Mouse (Mus musculus) ES-E14 (cell line): ENCODE measurements at regions not wholly inside any gene's neighbourhood (a gene's known extent, or its start where the extent isn't known, plus 50 kb on each side); places are given as distances from the start of the nearest gene placed in this dataset.

ENCODE experiments used
- DNase-seq: peaks from one replicate; pipeline ENCODE4 v3.0.0-alpha.2; 2013; ENCODE audit warnings: low read depth, low spot score
- H3K27ac ChIP-seq: 2 replicates; pipeline ENCODE4 v1.5.1; 2012; ENCODE audit warnings: low read depth, mild to moderate bottlenecking, low read length, moderate library complexity, mixed read lengths; ENCODE audit not compliant: poor library complexity, insufficient read depth, severe bottlenecking
- H3K36me3 ChIP-seq: 2 replicates; pipeline ENCODE4 v1.6.1; 2012; ENCODE audit warnings: mild to moderate bottlenecking, low read length, moderate library complexity, mixed read lengths; ENCODE audit not compliant: control insufficient read depth, poor library complexity, insufficient read depth, severe bottlenecking
- H3K4me1 ChIP-seq, 2 experiments: fragments of 150-350 bp in 1 of 2; sonication (generic) in 1 of 2; 2 replicates each; pipeline ENCODE4 v1.6.1; 2012; ENCODE audit warnings: low read length in 2 of 2, mild to moderate bottlenecking in 1 of 2, mixed read lengths in 1 of 2; ENCODE audit not compliant: control insufficient read depth in 2 of 2, insufficient read depth in 2 of 2, poor library complexity in 1 of 2
- H3K4me3 ChIP-seq, 2 experiments: fragments of 150-350 bp in 1 of 2; sonication (generic) in 1 of 2; 2 replicates each; pipeline ENCODE4 v1.5.1; 2012; ENCODE audit warnings: low read length in 2 of 2, low read depth in 1 of 2, mild to moderate bottlenecking in 1 of 2, mixed read lengths in 1 of 2; ENCODE audit not compliant: insufficient read depth in 1 of 2, poor library complexity in 1 of 2, severe bottlenecking in 1 of 2
- H3K9ac ChIP-seq: 2 replicates; pipeline ENCODE4 v1.6.1; 2012; ENCODE audit warnings: low read depth, mild to moderate bottlenecking, low read length, mixed read lengths; ENCODE audit not compliant: poor library complexity, insufficient read depth, severe bottlenecking
- H3K9me3 ChIP-seq: fragments of 150-350 bp; sonication (generic); 2 replicates; pipeline ENCODE4 v1.6.1; 2012; ENCODE audit warnings: low read depth, mild to moderate bottlenecking, low read length; ENCODE audit not compliant: control insufficient read depth, insufficient read depth
- CHD2 ChIP-seq: IDR thresholded peaks from 2 replicates; pipeline ENCODE4 v1.6.1; 2014; ENCODE audit warnings: mild to moderate bottlenecking, low read depth, low read length, inconsistent platforms
- HCFC1 ChIP-seq: IDR thresholded peaks from 2 replicates; pipeline ENCODE4 v1.6.1; 2012; ENCODE audit warnings: low read length, inconsistent platforms, borderline replicate concordance; ENCODE audit not compliant: insufficient read depth
- MAFK ChIP-seq: IDR thresholded peaks from 2 replicates; pipeline ENCODE4 v1.6.1; 2014; ENCODE audit warnings: mild to moderate bottlenecking, low read depth, low read length, inconsistent platforms; ENCODE audit not compliant: insufficient read depth
- ZC3H11A ChIP-seq: IDR thresholded peaks from 2 replicates; pipeline ENCODE4 v1.6.1; 2012; ENCODE audit warnings: low read depth, mild to moderate bottlenecking, inconsistent platforms, low read length, borderline replicate concordance
- ZNF384 ChIP-seq: IDR thresholded peaks from 2 replicates; pipeline ENCODE4 v1.6.1; 2012; ENCODE audit warnings: low read depth, low read length, inconsistent platforms
- in situ Hi-C, 2 experiments: fragments of 600-800 bp; cut with MboI; formaldehyde crosslinking; loops; one replicate each; pipeline ENCODE4 v1.15.1; 2025; ENCODE audit warnings: low sequenced_read_pairs in 2 of 2, inconsistent platforms in 1 of 2; ENCODE audit not compliant: unreplicated experiment in 2 of 2

GRCm38 (mm10) chr15:93144899-93145298 lies 130.1 kb downstream of the Gxylt1 start:
- Histone ChIP-seq H3K27ac (no peak overlapping the region), H3K9me3 (no peaks in the 10 kb centered on the region), H3K36me3 (no peaks in the 10 kb centered on the region), H3K9ac (no peak overlapping the region), H3K4me3 (no peak overlapping the region), H3K4me1 (no peaks in the 10 kb centered on the region)
- DNase-seq = no peak
- in situ Hi-C loops = no loop called here
- TF ChIP-seq ZNF384 (no peak), HCFC1 (no peak), ZC3H11A (no peak), CHD2 (no peak), MAFK (no peak)

GRCm38 (mm10) chr15:93144264-93144663 lies 130.7 kb downstream of the Gxylt1 start:
- no peaks in the 10 kb centered on the region for H3K4me1 ChIP-seq
- H3K27ac ChIP-seq = no peak overlapping the region
- H3K9me3 ChIP-seq = no peaks in the 10 kb centered on the region
- DNase-seq = no peak
- in situ Hi-C loops = no loop called here
- no peaks in the 10 kb centered on the region for H3K36me3 ChIP-seq
- H3K9ac ChIP-seq = no peak overlapping the region
- TF ChIP-seq ZC3H11A (no peak), ZNF384 (peak; percentile 83), MAFK (no peak), HCFC1 (no peak), CHD2 (no peak)
- no peak overlapping the region for H3K4me3 ChIP-seq

GRCm38 (mm10) chr15:93133379-93133778 lies 141.6 kb downstream of the Gxylt1 start:
- DNase-seq = no peak
- in situ Hi-C loops = no loop called here
- peak overlapping the region in 1 of 2 experiments; percentile 53; a peak in 3 of 4 replicates for H3K4me3 ChIP-seq
- H3K9ac ChIP-seq = peak overlapping the region; percentile 22; the same call in 1 of the 2 replicates
- no peak overlapping the region for H3K27ac ChIP-seq
- TF ChIP-seq CHD2 = no peak
- TF ChIP-seq ZC3H11A = no peak
- no peak for TF ChIP-seq ZNF384
- no peak for TF ChIP-seq HCFC1
- H3K36me3 ChIP-seq = no peaks in the 10 kb centered on the region
- no peaks in the 10 kb centered on the region for H3K4me1 ChIP-seq
- no peaks in the 10 kb centered on the region for H3K9me3 ChIP-seq

- Histone ChIP-seq H3K27ac (no peak overlapping the region), H3K4me3 (no peak overlapping the region), H3K4me1 (no peaks in the 10 kb centered on the region), H3K9me3 (no peaks in the 10 kb centered on the region), H3K36me3 (no peaks in the 10 kb centered on the region), H3K9ac (no peak overlapping the region)
- in situ Hi-C loops = no loop called here
- no peak for DNase-seq
- TF ChIP-seq MAFK = no peak
- TF ChIP-seq ZNF384 = no peak
- no peak for TF ChIP-seq ZC3H11A
- TF ChIP-seq HCFC1 = no peak
- no peak for TF ChIP-seq CHD2
Measured at GRCm38 (mm10) chr15:93131056-93131455, 143.9 kb downstream of the Gxylt1 start.

- Histone ChIP-seq H3K36me3 (no peaks in the 10 kb centered on the region), H3K27ac (no peak overlapping the region; the same call in 1 of the 2 replicates), H3K4me3 (no peak overlapping the region), H3K9me3 (no peaks in the 10 kb centered on the region), H3K9ac (no peak overlapping the region), H3K4me1 (no peaks in the 10 kb centered on the region)
- in situ Hi-C loops = no loop called here
- no peak for TF ChIP-seq HCFC1
- no peak for TF ChIP-seq MAFK
- TF ChIP-seq ZNF384 = no peak
- TF ChIP-seq CHD2 = no peak
- TF ChIP-seq ZC3H11A = no peak
- DNase-seq = no peak
Measured at GRCm38 (mm10) chr15:93125261-93125660, 149.7 kb downstream of the Gxylt1 start.
